Mouse (Mus musculus) frontal cortex, adult 2 months (tissue): ENCODE data around the gene Frat1. TPM values are rescaled to one million over a fixed set of nuclear protein-coding genes. Genes with fewer than 3 reads are reported as not detected.

ENCODE experiments used
- polyA plus RNA-seq: library from polyadenylated mRNA; depleted of rRNA; stranded (reverse); fragments of >200 nt; gene quantifications from 2 replicates; pipeline ENCODE4 v1.2.3, GENCODE M21; 2012; rRNA removed

Gene Frat1
- polyA plus RNA-seq, 1 experiment: 11.1 TPM

Other genes starting within 250 kb of the Frat1 start
- 1.7 and 2.7 TPM in 2 replicates for gene Gm340, start 247.6 kb upstream of the Frat1 start, polyA plus RNA-seq
- gene Slit1, start 86.3 kb upstream of the Frat1 start, polyA plus RNA-seq: 18.7 and 28.3 TPM in 2 replicates
- 3.5 and 3.8 TPM in 2 replicates for gene Arhgap19, start 27.9 kb upstream of the Frat1 start, polyA plus RNA-seq
- gene Frat2, start 18.2 kb downstream of the Frat1 start, polyA plus RNA-seq: 7.5 and 8.3 TPM in 2 replicates
- 17.0 and 19.0 TPM in 2 replicates for gene Rrp12, start 66.2 kb downstream of the Frat1 start, polyA plus RNA-seq
- gene Pgam1, start 82.0 kb downstream of the Frat1 start, polyA plus RNA-seq: 727 and 788 TPM in 2 replicates
- gene Exosc1, start 103.5 kb downstream of the Frat1 start, polyA plus RNA-seq: 25.1 and 28.0 TPM in 2 replicates
- gene Zdhhc16, start 103.5 kb downstream of the Frat1 start, polyA plus RNA-seq: 65.3 and 66.1 TPM in 2 replicates
- 56.3 and 61.7 TPM in 2 replicates for gene Mms19, start 151.2 kb downstream of the Frat1 start, polyA plus RNA-seq
- gene Ubtd1, start 151.8 kb downstream of the Frat1 start, polyA plus RNA-seq: 21.6 and 21.9 TPM in 2 replicates
- gene Ankrd2, start 206.0 kb downstream of the Frat1 start, polyA plus RNA-seq: 0.16 and 0.55 TPM in 2 replicates
- 1.5 and 2.0 TPM in 2 replicates for gene Hoga1, start 215.6 kb downstream of the Frat1 start, polyA plus RNA-seq
- 0.08 and 0.14 TPM in 2 replicates for gene 4933411K16Rik, start 222.3 kb downstream of the Frat1 start, polyA plus RNA-seq